In genomic region chr7:89403053-89403972, GRCm38 (mm10) we compare ENCODE assay signal across 8 mouse cellular contexts. TPM values are rescaled to one million over a fixed set of nuclear protein-coding genes. Genes with fewer than 3 reads are reported as not detected.
A peak's percentile ranks its signal among the peaks of the same experiment; 100 is the strongest.
DNase-seq lines count a peak whose midpoint lies in the region; ATAC-seq and TF ChIP-seq lines count a peak whose summit lies in the region.

No protein-coding gene starts in this region.

- 4% methylated on average over 52 of the region's 52 CpGs for WGBS in heart, embryonic 15.5 days
- 5% methylated on average over 51 of the region's 52 CpGs for WGBS in liver, embryonic 15.5 days (ENCODE audit: insufficient replicate concordance)
- 5% methylated on average over 52 of the region's 52 CpGs for WGBS in neural tube, embryonic 11.5 days
- WGBS in stomach, postnatal 0 days = 4% methylated on average over 51 of the region's 52 CpGs

- no peaks in the 10 kb centered on the region for H3K27me3 ChIP-seq in heart, embryonic 15.5 days
- H3K27me3 ChIP-seq in liver, embryonic 15.5 days = peaks cover 57% of the 10 kb centered on the region
- 0 out of 2 replicates have a peak, but pooled peaks cover 6% of the 10 kb centered on the region for H3K27me3 ChIP-seq in neural tube, embryonic 11.5 days (ENCODE audit: control insufficient read depth, insufficient read depth, low read length)
- no peaks in the 10 kb centered on the region for H3K27me3 ChIP-seq in stomach, postnatal 0 days (ENCODE audit: control insufficient read depth, insufficient read depth, low read length)

- no peak for TF ChIP-seq CTCF in bone marrow macrophage, adult 2 months (IDR thresholded peaks at IDR 0.05; ENCODE audit: low read depth, low read length)
- no peak for TF ChIP-seq CTCF in stomach, postnatal 0 days (IDR thresholded peaks at IDR 0.05; ENCODE audit: low read depth)

- peak; percentile 70 for TF ChIP-seq EP300 in stomach, postnatal 0 days (optimal IDR thresholded peaks at IDR 0.05)

- no peak overlapping the region for H3K27ac ChIP-seq in bone marrow macrophage, adult 2 months (ENCODE audit: insufficient read depth, low read depth, low read length)
- peak overlapping the region; percentile 91 for H3K27ac ChIP-seq in heart, embryonic 15.5 days
- H3K27ac ChIP-seq in liver, embryonic 15.5 days (replicated peaks) = peak overlapping the region; percentile 69
- peak overlapping the region; percentile 37 for H3K27ac ChIP-seq in neural tube, embryonic 11.5 days (ENCODE audit: low read depth, low read length)
- peak overlapping the region; percentile 97 for H3K27ac ChIP-seq in stomach, postnatal 0 days (replicated peaks)

- peak overlapping the region; percentile 61 for H3K9ac ChIP-seq in heart, embryonic 15.5 days
- peak overlapping the region; percentile 23; the same call in 1 of the 2 replicates for H3K9ac ChIP-seq in liver, embryonic 15.5 days
- H3K9ac ChIP-seq in neural tube, embryonic 11.5 days (ENCODE audit: low read length) = peak overlapping the region; percentile 61
- peak overlapping the region; percentile 68 for H3K9ac ChIP-seq in stomach, postnatal 0 days (ENCODE audit: low read length)

- no peaks in the 10 kb centered on the region for H3K9me3 ChIP-seq in heart, embryonic 15.5 days (replicated peaks)
- H3K9me3 ChIP-seq in liver, embryonic 15.5 days (replicated peaks) = no peaks in the 10 kb centered on the region
- H3K9me3 ChIP-seq in neural tube, embryonic 11.5 days (ENCODE audit: control insufficient read depth, low read length) = no peaks in the 10 kb centered on the region
- H3K9me3 ChIP-seq in stomach, postnatal 0 days (ENCODE audit: control insufficient read depth, low read length) = no peaks in the 10 kb centered on the region

- H3K36me3 ChIP-seq in heart, embryonic 15.5 days = peaks cover 8% of the 10 kb centered on the region; the same call in 1 of the 2 replicates
- H3K36me3 ChIP-seq in liver, embryonic 15.5 days (replicated peaks) = 0 out of 2 replicates have a peak, but pooled peaks cover 7% of the 10 kb centered on the region
- no peaks in the 10 kb centered on the region for H3K36me3 ChIP-seq in neural tube, embryonic 11.5 days (ENCODE audit: control insufficient read depth, insufficient read depth, low read length)
- no peaks in the 10 kb centered on the region for H3K36me3 ChIP-seq in stomach, postnatal 0 days (ENCODE audit: control insufficient read depth, insufficient read depth, low read length)

- no peaks in the 10 kb centered on the region for H3K4me1 ChIP-seq in bone marrow macrophage, adult 2 months (ENCODE audit: control insufficient read depth, insufficient read depth, low read length)
- peaks cover 14% of the 10 kb centered on the region for H3K4me1 ChIP-seq in heart, embryonic 15.5 days (replicated peaks)
- peaks cover 30% of the 10 kb centered on the region for H3K4me1 ChIP-seq in liver, embryonic 15.5 days (replicated peaks)
- H3K4me1 ChIP-seq in neural tube, embryonic 11.5 days (ENCODE audit: control insufficient read depth, insufficient read depth, low read length) = 0 out of 2 replicates have a peak, but pooled peaks cover 4% of the 10 kb centered on the region
- H3K4me1 ChIP-seq in stomach, postnatal 0 days (replicated peaks; ENCODE audit: control insufficient read depth, insufficient read depth) = no peaks in the 10 kb centered on the region

- peak overlapping the region; percentile 89 for H3K4me2 ChIP-seq in heart, embryonic 15.5 days
- peak overlapping the region; percentile 71 for H3K4me2 ChIP-seq in liver, embryonic 15.5 days
- H3K4me2 ChIP-seq in neural tube, embryonic 11.5 days (ENCODE audit: low read depth) = peak overlapping the region; percentile 100
- peak overlapping the region; percentile 90 for H3K4me2 ChIP-seq in stomach, postnatal 0 days (replicated peaks; ENCODE audit: low read depth)

- no peak for TF ChIP-seq POLR2A in bone marrow macrophage, adult 2 months (IDR thresholded peaks at IDR 0.05; ENCODE audit: borderline replicate concordance, low read depth, low read length)

- DNase-seq in CD8-positive naive resting alpha-beta T cell, adult 2 months (ENCODE audit: low read depth in 2 of 2, low spot score in 2 of 2) = peak; percentile 4 to 16
- DNase-seq in fat pad, adult 2 months (ENCODE audit: extremely low read depth, low read depth, low spot score) = peak; percentile 61
- DNase-seq in kidney, postnatal 10 days = peak; percentile 91
- peak; percentile 84 for DNase-seq in neural tube, embryonic 11.5 days (ENCODE audit: low spot score)
- DNase-seq in stomach, postnatal 0 days (ENCODE audit: low spot score) = peak; percentile 90

- H3K4me3 ChIP-seq in bone marrow macrophage, adult 2 months (ENCODE audit: insufficient read depth, low read length) = peak overlapping the region; percentile 77
- peak overlapping the region; percentile 90 for H3K4me3 ChIP-seq in heart, embryonic 15.5 days
- H3K4me3 ChIP-seq in liver, embryonic 15.5 days (replicated peaks) = peak overlapping the region; percentile 62
- peak overlapping the region; percentile 73 for H3K4me3 ChIP-seq in neural tube, embryonic 11.5 days (ENCODE audit: low read depth, low read length)
- H3K4me3 ChIP-seq in stomach, postnatal 0 days (ENCODE audit: low read depth, low read length) = peak overlapping the region; percentile 96

- peak; percentile 81 for ATAC-seq in heart, embryonic 15.5 days (replicated peaks; ENCODE audit: insufficient number of reproducible peaks, insufficient read depth, low FRiP score, low read depth)
- ATAC-seq in liver, embryonic 15.5 days (ENCODE audit: insufficient read depth) = peak; percentile 74
- peak; percentile 83 for ATAC-seq in neural tube, embryonic 11.5 days (ENCODE audit: insufficient read depth, low FRiP score, low TSS enrichment)
- ATAC-seq in stomach, postnatal 0 days (ENCODE audit: low FRiP score, low TSS enrichment) = peak; percentile 89

RNA-seq across cellular contexts. Expression of gene Tmem135, which starts 0.7 kb away (rescaled TPM):
- polyA plus RNA-seq in bone marrow macrophage, adult 2 months (2012; ENCODE audit: insufficient read depth, insufficient read length, missing spikeins) = 48.2 and 58.4 TPM in 2 replicates
- 25.8 and 26.1 TPM in 2 replicates for polyA plus RNA-seq in heart, embryonic 15.5 days (2015; fragmentation: Nextera tagmentation; extraction: Ambion mirVana)
- polyA plus RNA-seq in liver, embryonic 15.5 days (2015; fragmentation: Nextera tagmentation; extraction: Ambion mirVana) = 15.3 and 16.4 TPM in 2 replicates
- polyA plus RNA-seq in neural tube, embryonic 11.5 days (2014; fragmentation: Nextera tagmentation; extraction: Ambion mirVana) = 15.3 and 17.9 TPM in 2 replicates
- polyA plus RNA-seq in stomach, postnatal 0 days (2015; fragmentation: Nextera tagmentation; extraction: Ambion mirVana) = 21.0 and 21.2 TPM in 2 replicates

RNA-seq across cellular contexts. Expression of gene Fzd4, which starts 0.8 kb away (rescaled TPM):
- 0.19 TPM in 1 of 2 replicates, not detected in the other for polyA plus RNA-seq in bone marrow macrophage, adult 2 months (2012; ENCODE audit: insufficient read depth, insufficient read length, missing spikeins)
- 9.3 and 10.0 TPM in 2 replicates for polyA plus RNA-seq in heart, embryonic 15.5 days (2015; fragmentation: Nextera tagmentation; extraction: Ambion mirVana)
- 1.9 and 2.4 TPM in 2 replicates for polyA plus RNA-seq in liver, embryonic 15.5 days (2015; fragmentation: Nextera tagmentation; extraction: Ambion mirVana)
- polyA plus RNA-seq in neural tube, embryonic 11.5 days (2014; fragmentation: Nextera tagmentation; extraction: Ambion mirVana) = 4.4 TPM in 2 replicates
- 7.5 and 8.1 TPM in 2 replicates for polyA plus RNA-seq in stomach, postnatal 0 days (2015; fragmentation: Nextera tagmentation; extraction: Ambion mirVana)

Comparison
In these comparisons a context has a peak if more than half of its experiments do, and no peak if none do; other contexts are left out.
1. DNase-seq: peak in every context shown above with its lines; median percentile 91 in kidney, postnatal 10 days; 90 in stomach, postnatal 0 days; 84 in neural tube, embryonic 11.5 days; 61 in fat pad, adult 2 months; 10 in CD8-positive naive resting alpha-beta T cell, adult 2 months.